Comparison of ENCODE assay signal across 24 mouse cellular contexts in the genomic region with DNA sequence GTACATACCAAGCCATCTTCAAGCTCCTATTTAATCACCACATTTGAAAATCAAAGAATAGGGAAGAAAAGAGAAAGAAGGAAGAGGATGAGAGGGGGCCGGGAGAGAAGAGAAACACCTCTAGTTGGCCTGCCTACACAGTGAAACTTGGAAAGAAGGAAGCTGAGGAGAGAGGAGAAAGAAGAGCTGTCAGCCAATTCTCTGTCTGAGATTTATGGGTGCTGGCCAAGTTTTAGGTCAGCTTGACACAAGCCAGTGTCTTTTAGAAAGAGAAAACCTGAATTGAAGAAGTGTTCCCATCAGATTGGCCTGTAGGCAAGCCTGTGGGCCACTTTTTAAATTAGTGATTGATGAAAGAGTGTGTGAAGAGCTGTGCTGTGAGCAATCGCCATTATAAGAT.
"Had no signal": no experiment of that assay in that cellular context is flagged by ENCODE, and none has a peak within 500 bp of the region (broad histone marks: within the 10 kb centered on the region; RNA-seq: fewer than 3 reads in every experiment).

No protein-coding gene starts in this region.

- H3K4me2 ChIP-seq: intestine, embryonic 15.5 days; limb, embryonic 12.5 days; limb, embryonic 15.5 days; lung, embryonic 15.5 days; midbrain, embryonic 13.5 days; neural tube, embryonic 13.5 days; stomach, embryonic 15.5 days had no signal

- H3K4me1 ChIP-seq: intestine, embryonic 15.5 days; limb, embryonic 12.5 days; limb, embryonic 15.5 days; lung, embryonic 15.5 days; megakaryocyte, embryonic 14.5 days; midbrain, embryonic 10.5 days; midbrain, embryonic 13.5 days; neural tube, embryonic 13.5 days; stomach, embryonic 15.5 days had no signal

- DNase-seq: kidney, adult 11 months; kidney, postnatal 10 days; kidney, postnatal 36 days; left cerebral cortex, postnatal 4 days; lung, adult 18-20 months; lung, postnatal 10 days; lung, postnatal 36 days; retina, postnatal 1 day; right cerebral cortex, postnatal 25 days; spleen, adult 18-20 months; thymus, adult 18-20 months; thymus, postnatal 36 days had no signal

- ATAC-seq: intestine, embryonic 15.5 days; midbrain, embryonic 13.5 days; midbrain, embryonic 16.5 days had no signal

- H3K9ac ChIP-seq: intestine, embryonic 15.5 days; limb, embryonic 12.5 days; limb, embryonic 15.5 days; liver, embryonic 14.5 days; lung, embryonic 15.5 days; midbrain, embryonic 13.5 days; neural tube, embryonic 13.5 days; stomach, embryonic 15.5 days had no signal

- H3K27ac ChIP-seq: intestine, embryonic 15.5 days; limb, embryonic 12.5 days; limb, embryonic 15.5 days; liver, embryonic 14.5 days; lung, embryonic 15.5 days; midbrain, embryonic 10.5 days; midbrain, embryonic 13.5 days; neural tube, embryonic 13.5 days; stomach, embryonic 15.5 days had no signal

- H3K36me3 ChIP-seq: intestine, embryonic 15.5 days; limb, embryonic 12.5 days; limb, embryonic 15.5 days; lung, embryonic 15.5 days; midbrain, embryonic 10.5 days; midbrain, embryonic 13.5 days; neural tube, embryonic 13.5 days; stomach, embryonic 15.5 days had no signal

- H3K9me3 ChIP-seq: intestine, embryonic 15.5 days; limb, embryonic 15.5 days; lung, embryonic 15.5 days; stomach, embryonic 15.5 days had no signal

- H3K4me3 ChIP-seq: intestine, embryonic 15.5 days; limb, embryonic 12.5 days; limb, embryonic 15.5 days; lung, embryonic 15.5 days; megakaryocyte, embryonic 14.5 days; midbrain, embryonic 10.5 days; midbrain, embryonic 13.5 days; myocyte; neural tube, embryonic 13.5 days; stomach, embryonic 15.5 days had no signal

- H3K27me3 ChIP-seq: intestine, embryonic 15.5 days; limb, embryonic 12.5 days; limb, embryonic 15.5 days; lung, embryonic 15.5 days; megakaryocyte, embryonic 14.5 days; midbrain, embryonic 13.5 days; neural tube, embryonic 13.5 days; stomach, embryonic 15.5 days had no signal
